ENCODE assay signal across 16 mouse cellular contexts in the genomic region with DNA sequence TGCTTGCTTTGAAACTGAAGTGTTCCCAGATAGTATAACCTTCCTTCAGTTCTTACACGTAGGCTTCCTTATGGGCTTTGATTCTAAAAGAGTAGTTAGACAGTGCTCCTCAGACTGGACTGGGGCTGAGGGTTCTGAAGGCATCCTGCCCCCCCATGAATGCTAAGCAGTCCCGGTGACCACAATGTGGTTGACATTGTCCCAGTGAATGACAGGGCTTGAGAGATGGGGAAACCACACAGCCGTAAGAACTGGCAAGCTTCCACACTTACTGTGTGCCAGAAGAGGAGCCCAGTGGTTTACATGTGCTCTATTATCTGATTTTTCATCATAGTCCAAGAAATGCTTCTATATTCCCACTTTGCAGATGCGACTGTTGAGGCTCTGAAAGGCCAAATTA.
DNase-seq lines count a peak whose midpoint lies in the region; ATAC-seq lines count a peak whose summit lies in the region.
"Had no signal": no experiment of that assay in that cellular context is flagged by ENCODE, and none has a peak within 500 bp of the region (broad histone marks: within the 10 kb centered on the region; RNA-seq: fewer than 3 reads in every experiment).

No protein-coding gene starts in this region.

- H3K4me3 ChIP-seq in brown adipose tissue, adult 24 weeks (ENCODE audit: insufficient read depth, low read depth, low read length): no peak overlapping the region
- H3K4me3 ChIP-seq: hindbrain, embryonic 15.5 days; midbrain, embryonic 13.5 days had no signal

- ATAC-seq in erythroblast, adult 5-6 weeks (replicated peaks; ENCODE audit: low FRiP score, poor library complexity, severe bottlenecking): no peak
- ATAC-seq: midbrain, embryonic 13.5 days had no signal

- peak overlapping the region; percentile 18 for H3K27ac ChIP-seq in brown adipose tissue, adult 24 weeks (replicated peaks; ENCODE audit: low read depth, low read length)
- H3K27ac ChIP-seq: hindbrain, embryonic 15.5 days; kidney, postnatal 0 days; midbrain, embryonic 13.5 days; stomach, postnatal 0 days had no signal

- DNase-seq in adrenal gland, postnatal 14 days: peak; percentile 21
- no peak for DNase-seq in adrenal gland, postnatal 25 days
- peak; percentile 51 for DNase-seq in 3134 (ENCODE audit: extremely low read depth, insufficient read length, low spot score)
- peak; percentile 22 for DNase-seq in lung, postnatal 14 days
- no peak for DNase-seq in embryo, embryonic 11 days
- no peak for DNase-seq in urinary bladder, adult 18-20 months (ENCODE audit: low spot score in 2 of 2)
- DNase-seq: cerebellum, postnatal 10 days; gastrocnemius, postnatal 25 days; layer of hippocampus, postnatal 36 days; right cerebral cortex, postnatal 25 days had no signal

- H3K4me1 ChIP-seq in brown adipose tissue, adult 24 weeks (ENCODE audit: control insufficient read depth, insufficient read depth, insufficient read length, low read length): peaks cover 6% of the 10 kb centered on the region; the same call in 1 of the 2 replicates
- H3K4me1 ChIP-seq: hindbrain, embryonic 15.5 days; midbrain, embryonic 13.5 days had no signal

Comparison
In these comparisons a context has a peak if more than half of its experiments do, and no peak if none do; other contexts are left out.
1. DNase-seq: peak in adrenal gland, postnatal 14 days (single experiment), 3134 (single experiment) and lung, postnatal 14 days (single experiment); none in adrenal gland, postnatal 25 days (single experiment), embryo, embryonic 11 days (single experiment) and urinary bladder, adult 18-20 months (0 of 2).